Mouse (Mus musculus) ovary, postnatal 14 days (tissue): Measurements from ENCODE around the gene Cdipt.

Experiments used
- DNase-seq: peaks from one replicate; pipeline ENCODE4 v3.0.0; 2022; ENCODE audit warnings: low spot score

Cdipt gene

DNA sequence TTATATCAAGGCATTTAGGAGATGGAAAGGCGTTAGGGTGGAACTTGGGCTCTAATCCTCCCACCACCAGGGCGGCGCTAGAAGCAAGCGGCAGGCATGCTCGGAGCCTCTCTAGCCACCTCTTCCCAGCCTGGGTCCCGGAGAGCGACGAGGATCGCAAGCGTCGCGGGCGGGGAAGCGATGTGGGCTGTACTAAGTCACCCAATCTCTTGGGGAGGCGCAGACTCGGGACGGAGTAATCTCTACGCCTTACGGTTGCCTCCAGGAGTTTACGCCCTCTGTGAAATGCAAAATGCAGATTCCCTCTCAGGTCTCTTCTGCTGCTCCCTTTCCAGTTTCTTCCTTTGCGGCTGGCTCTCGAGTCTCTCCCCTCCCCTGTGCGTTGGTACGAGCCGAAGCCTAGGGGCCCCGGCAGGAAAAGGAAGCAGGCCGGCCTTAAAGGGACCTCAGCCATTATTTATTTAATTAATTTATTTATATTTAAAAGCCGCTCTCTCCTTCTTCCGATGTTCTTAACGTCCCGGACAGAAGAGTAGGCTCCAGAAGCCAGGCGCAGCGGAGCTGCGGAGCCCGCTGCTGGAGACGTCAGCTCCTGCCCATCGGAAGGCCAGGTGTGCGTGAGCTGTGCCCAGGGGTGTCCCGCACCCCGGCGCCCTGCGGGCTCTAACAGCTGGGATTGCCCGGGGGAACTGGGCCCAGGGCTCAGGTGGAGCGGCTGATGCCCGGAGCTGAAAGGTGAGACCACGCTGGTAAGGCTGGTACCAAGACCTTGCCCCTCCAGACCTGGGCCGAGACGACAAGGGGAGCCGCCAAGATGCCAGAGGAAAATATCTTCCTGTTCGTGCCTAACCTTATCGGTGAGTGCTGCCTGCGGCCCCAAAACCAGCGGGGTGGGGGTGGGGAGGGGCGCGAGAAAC lies 494 bp downstream of the Cdipt start, which contains the start of gene Cdiptos:
TSS of gene Cdiptos (minus strand) at position 149 of the 917 bp plus-strand sequence.
- DNase-seq: peak; percentile 92

- DNase-seq: no peak
Observed at GRCm38 (mm10) chr7:126976878-126977459, 1.3 kb downstream of the Cdipt start.

GRCm38 (mm10) chr7:126978841-126979240 lies 3.1 kb downstream of the Cdipt start:
- DNase-seq: no peak

DNA sequence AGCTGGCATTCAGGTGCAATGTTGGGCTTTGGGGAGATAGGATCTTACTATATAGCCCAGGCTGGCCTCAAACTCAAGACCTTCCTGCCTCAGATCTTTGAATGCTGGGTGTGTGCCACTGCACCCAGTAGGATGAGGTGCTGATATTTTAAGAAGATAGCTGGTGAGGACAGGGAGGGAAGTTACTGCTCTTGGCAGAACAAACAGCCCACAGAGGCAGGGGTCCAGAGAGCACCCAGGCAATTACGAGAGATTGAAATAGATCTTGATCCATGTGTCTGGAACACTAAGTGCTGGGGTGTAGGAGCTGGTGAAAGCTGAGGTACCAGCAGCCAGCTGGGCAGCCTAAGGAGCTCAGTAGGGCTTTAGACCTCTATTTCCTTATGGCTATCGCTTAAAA lies 5.9 kb downstream of the Cdipt start:
- DNase-seq: no peak

- DNase-seq: no peak
Observed at GRCm38 (mm10) chr7:126982054-126982453, 6.3 kb downstream of the Cdipt start.

DNA sequence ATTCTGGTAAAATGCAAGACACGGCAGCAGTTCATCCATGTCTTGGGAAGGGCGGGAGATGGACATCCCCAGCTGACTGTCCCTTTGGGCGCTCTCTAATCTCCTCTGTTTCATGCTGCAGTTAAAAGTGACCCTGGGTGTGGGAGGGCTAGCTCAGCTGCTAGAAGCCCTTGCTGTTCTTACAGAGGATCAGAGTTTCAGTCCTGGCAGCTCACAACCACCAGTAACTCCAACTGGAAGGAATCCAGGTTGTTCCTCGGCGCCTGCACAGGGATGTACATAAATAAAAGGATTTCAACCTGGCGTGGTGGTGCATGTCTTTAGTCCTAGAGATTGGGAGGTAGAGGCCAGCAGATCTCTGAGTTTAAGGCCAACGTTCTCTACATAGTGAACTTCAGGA lies 7.4 kb downstream of the Cdipt start:
- no peak for DNase-seq

DNA sequence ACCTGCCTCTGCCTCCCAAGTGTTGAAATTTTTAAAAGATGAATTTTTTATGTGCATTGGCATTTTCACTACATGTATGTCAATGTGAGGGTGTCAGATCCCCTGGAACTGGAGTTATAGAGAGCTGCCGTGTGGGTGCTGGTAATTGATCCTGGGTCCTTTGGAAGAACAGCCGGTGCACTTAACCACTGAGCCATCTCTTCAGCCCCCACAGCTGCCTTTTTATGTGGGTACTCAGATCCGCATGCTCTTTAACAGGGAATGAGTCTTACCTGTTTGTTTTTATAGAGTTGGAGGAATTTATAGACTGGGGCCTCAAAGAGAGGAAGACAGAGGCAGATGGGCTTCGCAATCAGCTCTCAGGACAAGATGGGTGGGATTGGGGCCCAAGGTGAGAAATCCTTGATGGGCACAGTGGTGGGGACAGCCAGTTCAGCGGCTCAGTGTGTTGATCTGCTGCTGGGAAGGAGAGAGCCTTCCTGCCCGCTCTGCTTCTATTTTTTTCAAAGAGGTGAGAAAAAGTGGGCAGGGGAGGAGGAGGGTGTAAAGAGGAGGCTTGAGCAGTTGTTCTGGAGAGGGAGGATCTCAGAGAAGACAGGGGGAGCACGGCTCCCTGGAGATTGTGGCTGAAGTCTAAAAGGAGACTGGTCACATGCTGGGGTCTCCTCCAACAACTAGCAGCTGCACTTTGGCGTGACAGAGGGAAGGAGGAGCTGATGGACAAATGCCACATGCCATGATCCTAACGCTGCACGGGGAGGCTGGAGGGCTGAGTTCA lies 9.1 kb downstream of the Cdipt start:
- no peak for DNase-seq

GRCm38 (mm10) chr7:126986319-126986718 lies 10.6 kb downstream of the Cdipt start:
- peak; percentile 33 for DNase-seq

- no peak for DNase-seq
Observed at GRCm38 (mm10) chr7:126988816-126989215, 13.1 kb downstream of the Cdipt start.

DNA sequence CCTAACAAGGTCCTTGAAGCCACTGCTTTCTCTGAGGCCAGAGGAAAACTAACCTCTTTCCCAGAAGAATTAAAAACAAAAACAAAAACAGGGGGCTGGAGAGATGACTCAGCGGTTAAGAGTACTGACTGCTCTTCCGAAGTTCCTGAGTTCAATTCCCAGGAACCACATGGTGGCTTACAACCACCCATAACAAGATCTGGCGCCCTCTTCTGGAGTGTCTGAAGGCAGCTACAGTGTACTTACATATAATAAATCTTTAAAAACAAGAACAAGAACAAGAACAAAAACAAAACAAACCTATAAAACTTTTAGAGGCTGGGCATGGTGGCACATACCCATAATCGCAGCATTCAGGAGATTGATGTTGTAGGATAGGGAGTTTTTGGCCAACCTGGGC lies 20.7 kb downstream of the Cdipt start:
- no peak for DNase-seq

GRCm38 (mm10) chr7:126999568-126999967 lies 23.9 kb downstream of the Cdipt start:
- DNase-seq: no peak

DNA sequence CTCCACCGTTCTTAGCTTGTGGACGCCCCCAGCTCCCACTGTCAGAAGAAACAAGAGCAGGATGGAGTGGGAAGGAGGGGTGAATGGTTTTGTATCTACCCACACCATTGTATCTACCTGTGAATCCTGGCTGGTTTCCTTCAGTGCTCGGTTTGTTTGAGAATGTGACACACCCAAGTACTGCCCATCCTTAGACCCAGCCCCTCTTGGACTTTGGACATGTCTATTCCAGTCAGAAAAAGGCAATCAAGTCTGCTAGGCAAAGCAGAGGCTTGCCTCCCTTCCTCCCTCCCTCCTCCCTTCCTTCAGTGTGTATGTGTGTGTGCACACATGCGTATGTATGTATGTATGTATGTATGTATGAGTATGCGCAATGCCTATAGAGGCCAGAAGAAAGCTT lies 27.9 kb downstream of the Cdipt start:
- no peak for DNase-seq

- DNase-seq: no peak
Observed at GRCm38 (mm10) chr7:127004122-127004875, 28.6 kb downstream of the Cdipt start.

DNA sequence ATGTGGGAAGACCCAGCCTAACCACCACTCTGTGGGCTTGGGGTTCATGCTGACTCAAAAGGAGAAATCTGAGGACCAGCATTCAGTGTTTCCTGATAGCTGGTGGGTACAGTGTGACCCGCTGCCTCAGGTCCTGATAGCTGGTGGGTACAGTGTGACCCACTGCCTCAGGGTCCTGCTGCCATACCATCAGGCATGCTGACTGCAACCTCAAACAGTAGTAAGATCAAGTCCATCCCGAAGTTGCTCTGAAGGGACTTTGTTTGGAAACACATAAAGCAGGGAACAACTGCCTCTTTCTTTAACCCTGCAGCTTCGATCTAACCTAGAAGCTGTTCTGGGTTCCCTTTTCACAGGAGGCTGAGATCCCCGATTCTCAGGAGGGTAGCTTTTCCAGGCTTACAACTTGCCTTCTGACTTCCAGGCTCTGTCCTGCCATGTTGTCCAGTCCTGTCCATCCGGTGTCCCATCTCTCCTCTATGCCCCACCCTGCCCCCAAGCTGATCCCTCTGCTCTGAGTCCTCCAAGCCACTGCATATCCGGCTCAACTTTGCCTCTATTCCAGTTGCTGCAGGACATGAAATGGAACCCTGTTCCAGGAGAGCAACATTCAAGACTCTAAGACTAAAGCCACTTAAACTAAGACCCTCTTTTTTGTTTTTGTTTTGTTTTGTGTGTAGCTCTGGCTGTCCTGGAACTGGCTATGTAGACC lies 31.8 kb downstream of the Cdipt start:
- no peak for DNase-seq

GRCm38 (mm10) chr7:127008239-127009019 lies 32.7 kb downstream of the Cdipt start:
- peak; percentile 54 for DNase-seq

GRCm38 (mm10) chr7:127009307-127010085 lies 33.8 kb downstream of the Cdipt start:
- DNase-seq: no peak

DNA sequence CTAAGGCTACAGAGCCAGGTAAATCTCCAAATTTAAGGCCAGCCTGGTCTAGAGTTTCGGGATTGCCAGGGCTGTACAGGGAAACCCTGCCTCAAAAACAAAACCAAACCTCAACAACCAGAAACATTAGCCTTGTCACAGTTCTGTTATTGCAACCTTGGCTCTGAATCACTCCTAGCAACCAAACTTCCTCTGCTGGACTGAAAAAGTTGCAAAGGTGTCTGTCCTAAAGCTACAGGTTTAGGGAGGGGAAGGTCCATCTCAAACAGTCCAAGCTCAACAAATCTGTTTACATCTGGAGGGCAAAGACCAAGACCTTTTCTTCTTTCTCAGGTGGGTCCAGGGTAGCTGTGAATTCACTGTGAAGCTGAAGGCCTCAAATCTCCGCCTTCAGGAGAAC lies 35.3 kb downstream of the Cdipt start:
- no peak for DNase-seq

DNA sequence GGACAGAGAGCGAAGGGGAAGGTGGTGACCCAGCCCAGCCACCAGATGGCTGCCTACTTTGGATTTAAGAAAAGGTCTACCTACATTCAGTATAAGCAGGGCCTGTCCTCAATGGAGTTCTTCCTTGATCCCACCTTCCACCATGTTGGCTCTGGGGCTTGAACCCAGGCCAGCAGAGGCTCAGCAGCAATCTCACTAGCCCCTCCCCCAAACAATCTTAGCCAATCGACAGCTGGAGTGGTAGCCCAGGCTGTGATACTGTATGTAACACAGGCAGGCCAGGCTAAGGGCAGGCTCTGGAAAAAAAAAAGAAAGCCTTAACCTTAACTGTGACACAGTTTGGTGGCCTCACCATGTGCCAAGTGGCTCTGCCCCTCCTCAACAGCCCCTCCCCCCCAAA lies 36.0 kb downstream of the Cdipt start:
- DNase-seq: no peak

DNA sequence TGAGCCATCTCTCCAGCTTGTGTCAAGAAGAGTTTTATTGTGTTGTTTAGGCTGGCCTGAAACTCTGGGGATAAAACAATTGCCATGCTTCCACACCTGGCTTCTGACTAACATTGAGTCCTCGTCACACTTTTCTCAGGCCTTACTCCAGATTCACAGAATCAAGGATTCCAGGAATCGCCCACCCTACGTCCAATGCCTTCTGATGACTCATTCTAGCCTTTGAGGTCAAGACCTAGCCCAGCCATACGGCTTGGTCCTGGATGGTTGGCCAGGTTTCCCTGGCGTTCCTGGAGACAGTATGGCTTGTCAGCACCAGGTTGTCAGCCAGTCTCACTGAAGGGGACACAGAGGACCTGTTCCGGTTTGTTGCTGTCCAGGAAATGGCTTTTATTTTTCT lies 36.7 kb downstream of the Cdipt start:
- DNase-seq: no peak

- DNase-seq: no peak
Observed at GRCm38 (mm10) chr7:127012845-127013244, 37.1 kb downstream of the Cdipt start.
